Mouse (Mus musculus): ENCODE measurements at regions not wholly inside any gene's neighbourhood (a gene's known extent, or its start where the extent isn't known, plus 50 kb on each side); places are given as distances from the start of the nearest gene placed in this dataset.
"Not testable (repeated sequence)": the region's sequence is repeated elsewhere in the genome, so short reads cannot be mapped to it uniquely, and the experiment has no call there.

GRCm38 (mm10) chr7:116681268-116681667, 177.1 kb downstream of the Nucb2 start:
- no peak for DNase-seq

GRCm38 (mm10) chr7:116700409-116700808, 196.2 kb downstream of the Nucb2 start:
- no peak for DNase-seq

GRCm38 (mm10) chr7:116701466-116702342, 197.5 kb downstream of the Nucb2 start:
- DNase-seq = peak; percentile 2

- DNase-seq = no peak
These were observed 198.4 kb downstream of the Nucb2 start for GRCm38 (mm10) chr7:116702596-116702995.

- DNase-seq = no peak
These were observed 207.4 kb downstream of the Nucb2 start for GRCm38 (mm10) chr7:116711541-116711940.

GRCm38 (mm10) chr7:116713200-116713599, 209.0 kb downstream of the Nucb2 start:
- DNase-seq = no peak

- DNase-seq = no peak
These were observed 211.3 kb downstream of the Nucb2 start for GRCm38 (mm10) chr7:116715234-116716046.

- DNase-seq = no peak
These were observed 224.2 kb downstream of the Nucb2 start for GRCm38 (mm10) chr7:116728379-116728778.

- DNase-seq = no peak
These were observed 225.6 kb downstream of the Nucb2 start for GRCm38 (mm10) chr7:116729795-116730194.

GRCm38 (mm10) chr7:116735676-116736075, 231.5 kb downstream of the Nucb2 start:
- no peak for DNase-seq

- DNase-seq = no peak
These were observed 232.2 kb downstream of the Nucb2 start for GRCm38 (mm10) chr7:116736333-116736732.

GRCm38 (mm10) chr7:116738009-116738408, 233.8 kb downstream of the Nucb2 start:
- no peak for DNase-seq

GRCm38 (mm10) chr7:116754556-116754955, 250.4 kb downstream of the Nucb2 start:
- DNase-seq = no peak

- DNase-seq = not testable (repeated sequence)
These were observed 288.0 kb downstream of the Nucb2 start for GRCm38 (mm10) chr7:116792181-116792580.

GRCm38 (mm10) chr7:116808475-116808874, 304.3 kb downstream of the Nucb2 start:
- no peak for DNase-seq

- no peak for DNase-seq
These were observed 312.3 kb downstream of the Nucb2 start for GRCm38 (mm10) chr7:116816494-116816893.

GRCm38 (mm10) chr7:116817991-116818390, 313.8 kb downstream of the Nucb2 start:
- no peak for DNase-seq

GRCm38 (mm10) chr7:116820613-116821012, 316.4 kb downstream of the Nucb2 start:
- no peak for DNase-seq

GRCm38 (mm10) chr7:116842894-116843293, 338.7 kb downstream of the Nucb2 start:
- DNase-seq = no peak

GRCm38 (mm10) chr7:116847846-116848730, 343.9 kb downstream of the Nucb2 start:
- no peak for DNase-seq

GRCm38 (mm10) chr7:116853351-116853750, 349.2 kb downstream of the Nucb2 start:
- no peak for DNase-seq

- DNase-seq = no peak
These were observed 353.0 kb downstream of the Nucb2 start for GRCm38 (mm10) chr7:116857141-116857540.

- no peak for DNase-seq
These were observed 353.6 kb downstream of the Nucb2 start for GRCm38 (mm10) chr7:116857744-116858143.
